Mouse (Mus musculus) embryo, embryonic 11 days (tissue): ENCODE results near the gene Kat5.

ENCODE experiments used
- DNase-seq: peaks from one replicate; pipeline ENCODE4 v3.0.0-alpha.2; 2015

The Kat5 gene

GRCm38 (mm10) chr19:5609547-5610404 lies at the start of gene Kat5:
Gene Kat5 (minus strand): TSS chr19:5610237.
- peak; percentile 98 for DNase-seq

- peak; percentile 34 for DNase-seq
Observed at GRCm38 (mm10) chr19:5654720-5655298, 44.8 kb upstream of the Kat5 start.

- DNase-seq: peak; percentile 81
Observed at GRCm38 (mm10) chr19:5653969-5654719, 44.1 kb upstream of the Kat5 start.

GRCm38 (mm10) chr19:5652570-5652969 lies 42.5 kb upstream of the Kat5 start:
- DNase-seq: no peak

- DNase-seq: no peak
Observed at GRCm38 (mm10) chr19:5651502-5652274, 41.7 kb upstream of the Kat5 start.

- DNase-seq: no peak
Observed at GRCm38 (mm10) chr19:5649298-5649741, 39.3 kb upstream of the Kat5 start.

GRCm38 (mm10) chr19:5648401-5649297 lies 38.6 kb upstream of the Kat5 start:
- DNase-seq: peak; percentile 90

- no peak for DNase-seq
Observed at GRCm38 (mm10) chr19:5647791-5648190, 37.8 kb upstream of the Kat5 start.

GRCm38 (mm10) chr19:5646731-5647330 lies 36.8 kb upstream of the Kat5 start:
- no peak for DNase-seq

- DNase-seq: no peak
Observed at GRCm38 (mm10) chr19:5645280-5645679, 35.2 kb upstream of the Kat5 start.

- no peak for DNase-seq
Observed at GRCm38 (mm10) chr19:5641641-5642040, 31.6 kb upstream of the Kat5 start.

GRCm38 (mm10) chr19:5641021-5641420 lies 31.0 kb upstream of the Kat5 start:
- no peak for DNase-seq

GRCm38 (mm10) chr19:5640339-5640738 lies 30.3 kb upstream of the Kat5 start:
- no peak for DNase-seq

GRCm38 (mm10) chr19:5638416-5639005 lies 28.5 kb upstream of the Kat5 start:
- no peak for DNase-seq

- peak; percentile 92 for DNase-seq
Observed at GRCm38 (mm10) chr19:5637069-5638047, 27.3 kb upstream of the Kat5 start, which contains the start of gene Rela. Gene Rela (plus strand): TSS chr19:5637483.

- DNase-seq: no peak
Observed at GRCm38 (mm10) chr19:5636571-5637041, 26.6 kb upstream of the Kat5 start.

- DNase-seq: no peak
Observed at GRCm38 (mm10) chr19:5636036-5636570, 26.1 kb upstream of the Kat5 start.

GRCm38 (mm10) chr19:5632120-5632519 lies 22.1 kb upstream of the Kat5 start:
- no peak for DNase-seq

- no peak for DNase-seq
Observed at GRCm38 (mm10) chr19:5629907-5630306, 19.9 kb upstream of the Kat5 start.
